Mouse (Mus musculus): Measurements from ENCODE around the gene Bag5.

The Bag5 gene

GRCm38 (mm10) chr12:111698346-111698913 is 14.6 kb downstream of the Bag5 start:
- in situ Hi-C loops (cut with MboI, MseI): loop anchor here (5.0 kb wide), 1 partner anchor 46 kb away; no protein-coding TSS in a partner anchor

DNA sequence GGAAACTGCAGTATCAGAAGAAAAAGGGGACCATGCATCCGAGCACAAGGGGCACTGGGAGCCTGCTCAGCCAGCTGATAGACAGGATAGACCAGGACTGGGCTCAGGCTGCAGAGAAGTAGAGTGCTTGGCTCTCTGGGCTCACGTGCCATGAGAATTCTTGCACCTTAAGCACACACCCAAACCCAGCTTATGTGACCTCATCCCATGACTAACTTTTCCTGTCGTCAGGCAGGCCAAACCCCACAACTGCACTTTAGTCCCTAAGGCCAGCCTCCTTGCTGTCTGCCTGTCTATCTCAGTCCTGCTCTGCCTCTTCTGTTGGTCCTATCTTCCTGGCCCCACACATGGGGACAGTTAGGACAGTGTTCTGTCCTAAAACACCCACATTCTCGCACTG is 15.3 kb downstream of the Bag5 start:
- in situ Hi-C loops (cut with MboI, MseI): loop anchor here (5.0 kb wide), 1 partner anchor 45 kb away; no protein-coding TSS in a partner anchor

- in situ Hi-C loops (cut with MboI, MseI): loop anchor here (5.0 kb wide), 1 partner anchor 44 kb away; no protein-coding TSS in a partner anchor
These were observed 16.8 kb downstream of the Bag5 start for GRCm38 (mm10) chr12:111696239-111696638.

GRCm38 (mm10) chr12:111694880-111695804 is 17.9 kb downstream of the Bag5 start:
- in situ Hi-C loops (cut with MboI, MseI): loop anchor here (5.0 kb wide), 1 partner anchor 43 kb away; no protein-coding TSS in a partner anchor

- in situ Hi-C loops (cut with MboI, MseI): no loop called here
These were observed 18.7 kb downstream of the Bag5 start for GRCm38 (mm10) chr12:111694271-111694781.

GRCm38 (mm10) chr12:111693341-111694270 is 19.5 kb downstream of the Bag5 start:
- in situ Hi-C loops (cut with MboI, MseI): no loop called here

GRCm38 (mm10) chr12:111692899-111693298 is 20.2 kb downstream of the Bag5 start:
- in situ Hi-C loops (cut with MboI, MseI): no loop called here

- in situ Hi-C loops (cut with MboI, MseI): no loop called here
These were observed 21.6 kb downstream of the Bag5 start for GRCm38 (mm10) chr12:111691346-111691872.

DNA sequence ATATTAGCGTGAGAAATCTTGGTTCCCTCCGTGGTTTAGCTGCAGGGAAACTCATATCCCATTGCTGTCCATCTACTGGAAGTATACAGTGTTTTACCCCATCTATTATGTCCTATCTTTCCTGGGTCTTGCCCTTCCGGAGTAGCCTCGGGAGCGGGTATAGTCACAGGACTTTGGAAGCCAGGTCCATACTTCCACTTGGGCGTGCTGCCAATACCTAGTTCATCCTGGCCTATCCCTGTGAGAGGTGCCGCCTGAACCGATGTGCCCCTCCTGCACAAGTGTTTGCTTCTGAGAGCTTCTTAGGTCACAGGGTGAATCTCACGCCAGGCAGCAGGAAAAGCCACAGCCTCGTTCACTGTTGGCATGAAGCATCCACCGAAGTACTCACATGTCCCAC is 23.6 kb downstream of the Bag5 start:
- in situ Hi-C loops (cut with MboI, MseI): no loop called here

DNA sequence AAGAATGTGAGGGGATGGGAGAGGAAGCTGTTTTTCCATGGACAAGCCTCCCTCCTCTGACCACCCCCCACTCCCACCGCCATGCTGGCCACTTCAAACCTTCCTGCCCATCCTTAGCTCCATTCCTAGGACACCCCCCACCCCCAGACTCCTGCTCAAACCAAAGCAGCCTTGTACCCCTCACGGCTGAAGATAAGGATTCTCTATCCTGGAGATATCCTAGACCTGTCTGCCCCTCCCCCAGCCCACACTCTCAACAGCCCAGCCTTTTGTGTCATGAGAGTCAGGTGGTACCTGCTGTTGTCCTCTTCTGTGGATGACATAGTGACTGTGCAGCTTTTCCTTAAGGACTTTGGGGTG is 25.0 kb downstream of the Bag5 start:
- in situ Hi-C loops (cut with MboI, MseI): no loop called here

GRCm38 (mm10) chr12:111687350-111688068 is 25.5 kb downstream of the Bag5 start:
- in situ Hi-C loops (cut with MboI, MseI): no loop called here

DNA sequence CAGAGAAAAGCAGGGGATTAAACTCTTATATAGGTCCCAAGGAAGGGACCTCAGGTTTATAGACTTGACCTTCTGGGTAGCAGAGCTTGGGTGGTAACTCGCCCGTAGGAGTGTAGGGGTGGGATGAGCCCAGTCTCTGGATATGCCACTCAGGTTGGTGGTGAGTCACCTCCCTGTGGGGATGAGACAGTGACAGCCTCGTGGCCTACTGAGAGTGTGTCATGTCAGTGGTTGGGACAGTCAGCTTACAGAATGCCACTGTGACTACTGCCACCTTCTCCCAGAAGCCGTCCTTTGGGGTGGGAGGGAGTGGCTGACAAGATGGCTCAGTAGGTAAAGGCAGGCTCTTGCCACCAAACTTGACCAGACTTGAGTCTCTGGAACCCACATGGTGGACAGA is 26.7 kb downstream of the Bag5 start:
- in situ Hi-C loops (cut with MboI, MseI): no loop called here

DNA sequence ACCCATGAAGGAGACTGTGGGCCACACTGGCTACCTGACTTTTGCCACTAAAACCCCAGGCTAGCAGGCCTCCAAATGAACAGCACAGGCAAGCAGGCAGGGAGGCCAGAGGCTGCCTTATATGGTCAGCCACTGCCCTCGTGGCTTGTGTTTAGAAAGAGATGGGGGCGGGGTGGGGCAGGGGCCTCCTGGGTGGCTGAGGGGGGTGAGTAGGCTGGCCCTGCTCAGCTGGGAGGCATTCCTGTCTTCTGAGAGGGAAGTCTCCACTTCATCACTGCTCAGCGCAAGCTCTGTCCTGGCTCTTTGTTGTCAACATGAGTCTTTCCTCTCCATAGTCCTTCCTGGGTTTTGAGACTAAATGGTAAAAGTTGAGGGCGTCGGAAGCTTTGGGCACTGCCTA is 30.3 kb downstream of the Bag5 start:
- in situ Hi-C loops (cut with MboI, MseI): no loop called here

DNA sequence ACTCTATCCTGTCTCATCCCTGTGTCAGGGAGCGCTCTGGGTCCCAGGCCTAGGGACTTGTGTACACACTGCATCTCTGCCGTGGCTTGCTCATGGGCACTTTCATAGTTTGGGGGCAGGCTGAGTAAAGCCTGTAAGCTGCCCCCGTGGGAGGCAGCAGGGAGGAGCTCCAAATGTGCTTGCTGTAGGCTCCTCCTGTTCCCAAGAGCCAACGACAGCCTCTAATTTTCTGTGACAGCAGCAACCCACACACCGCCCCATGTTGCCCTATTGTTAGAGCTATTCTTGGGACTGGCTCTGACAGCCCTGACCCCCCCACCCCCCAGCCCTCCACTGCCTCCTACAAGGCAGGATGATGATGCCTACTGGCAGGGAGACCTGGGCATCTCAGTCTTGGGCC is 31.1 kb downstream of the Bag5 start:
- in situ Hi-C loops (cut with MboI, MseI): no loop called here

DNA sequence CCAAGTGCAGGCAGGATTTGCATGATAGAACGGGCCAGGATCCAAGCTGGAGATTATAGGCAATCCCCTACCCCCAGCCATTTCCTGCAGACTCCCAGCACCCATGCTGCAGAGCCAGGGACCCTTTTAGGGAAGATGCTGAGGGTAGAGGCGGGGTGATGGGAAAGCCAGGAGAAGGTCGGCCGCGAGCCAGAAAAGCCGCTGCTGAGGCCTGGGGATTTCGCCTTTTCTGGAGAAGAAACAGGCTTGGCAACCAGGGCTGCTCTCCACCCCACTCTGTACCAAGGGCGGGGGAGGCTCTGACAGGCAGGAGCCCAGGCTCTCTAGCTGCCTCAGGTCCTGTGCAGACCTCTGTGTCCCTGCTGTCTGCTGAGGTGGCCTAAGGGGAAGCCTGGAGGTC is 31.8 kb downstream of the Bag5 start:
- in situ Hi-C loops (cut with MboI, MseI): no loop called here

DNA sequence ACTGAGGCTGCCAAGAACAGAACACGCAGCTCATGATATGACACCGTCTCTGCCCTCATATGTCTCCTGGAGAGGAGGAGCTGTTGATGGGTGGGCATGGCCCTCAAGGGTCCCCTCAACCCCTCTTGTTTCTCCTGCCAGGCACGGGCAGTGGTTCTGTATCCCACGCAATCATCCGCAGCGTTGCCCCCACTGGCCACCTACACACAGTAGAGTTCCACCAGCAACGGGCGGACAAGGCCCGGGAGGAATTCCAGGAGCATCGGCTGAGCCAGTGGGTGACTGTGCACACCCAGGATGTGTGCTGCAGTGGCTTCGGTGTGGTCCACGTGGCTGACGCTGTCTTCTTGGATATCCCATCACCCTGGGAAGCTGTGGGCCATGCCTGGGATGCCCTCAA is 32.4 kb downstream of the Bag5 start:
- in situ Hi-C loops (cut with MboI, MseI): no loop called here

- in situ Hi-C loops (cut with MboI, MseI): no loop called here
These were observed 34.1 kb downstream of the Bag5 start for GRCm38 (mm10) chr12:111678997-111679396.

GRCm38 (mm10) chr12:111678670-111678933 is 34.5 kb downstream of the Bag5 start:
- in situ Hi-C loops (cut with MboI, MseI): no loop called here

- in situ Hi-C loops (cut with MboI, MseI): no loop called here
These were observed 35.0 kb downstream of the Bag5 start, which contains the start of gene Trmt61a for GRCm38 (mm10) chr12:111677882-111678669. Gene Trmt61a, plus strand, starts transcription at chr12:111678105.

DNA sequence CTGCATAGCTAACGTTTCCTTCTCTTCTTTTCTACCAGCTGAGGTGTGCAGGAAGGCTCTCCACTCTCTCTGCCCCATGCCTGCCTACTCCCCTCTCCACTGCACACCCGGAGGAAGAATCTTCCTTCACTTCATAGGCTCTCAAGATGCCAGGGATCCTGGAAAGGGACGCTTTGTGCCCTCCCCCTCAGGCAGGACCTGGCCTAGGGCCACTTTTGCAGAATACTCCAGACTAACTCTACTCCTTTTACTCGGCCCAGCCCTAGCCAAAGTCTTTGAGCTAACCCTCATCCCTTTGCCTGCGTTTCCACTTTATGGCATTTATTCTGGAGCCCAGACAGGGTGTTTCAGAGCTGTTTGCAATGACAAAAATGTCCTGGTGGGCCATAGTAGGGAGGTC is 35.6 kb downstream of the Bag5 start:
- in situ Hi-C loops (cut with MboI, MseI): no loop called here

Measured in regulatory T cell (primary cell).